Mouse (Mus musculus): ENCODE results near the gene Pnkd.

GRCm38 (mm10) chr1:74332930-74333329 is 48.2 kb downstream of the Pnkd start:
- no peak for TF ChIP-seq GATA1 (IDR thresholded peaks at IDR 0.05; ENCODE audit: low read length)
- no peak for TF ChIP-seq TAL1 (IDR thresholded peaks at IDR 0.05; ENCODE audit: low read length)
